25 mouse cellular contexts compared by ENCODE assay signal in genomic region chr13:45617988-45618387, GRCm38 (mm10).
"Had no signal": no experiment of that assay in that cellular context is flagged by ENCODE, and none has a peak within 500 bp of the region (broad histone marks: within the 10 kb centered on the region; RNA-seq: fewer than 3 reads in every experiment).

No protein-coding gene starts in this region.

- ATAC-seq: hindbrain, postnatal 0 days; intestine, embryonic 16.5 days; liver, embryonic 12.5 days had no signal

- DNase-seq: gastrocnemius, adult 2 months; gastrocnemius, postnatal 14 days; gastrocnemius, postnatal 36 days; heart, adult 18-20 months; heart, postnatal 14 days; kidney, adult 11 months; kidney, adult 2 months; kidney, adult 9 months; kidney, postnatal 14 days; kidney, postnatal 36 days; layer of hippocampus, postnatal 36 days; left cerebral cortex, postnatal 4 days had no signal

- H3K4me3 ChIP-seq: gastrocnemius, adult 2 months; heart, embryonic 10.5 days; heart, embryonic 13.5 days; heart, embryonic 15.5 days; hindbrain, embryonic 13.5 days; hindbrain, embryonic 15.5 days; kidney, embryonic 15.5 days; limb, embryonic 13.5 days; limb, embryonic 15.5 days; liver, embryonic 12.5 days had no signal

- H3K27me3 ChIP-seq: heart, embryonic 13.5 days; heart, embryonic 15.5 days; hindbrain, embryonic 15.5 days; kidney, embryonic 15.5 days; limb, embryonic 13.5 days; limb, embryonic 15.5 days; liver, embryonic 12.5 days had no signal

- H3K27ac ChIP-seq: gastrocnemius, adult 2 months; heart, embryonic 10.5 days; heart, embryonic 13.5 days; heart, embryonic 15.5 days; hindbrain, embryonic 13.5 days; hindbrain, embryonic 15.5 days; hindbrain, postnatal 0 days; kidney, embryonic 15.5 days; kidney, postnatal 0 days; limb, embryonic 13.5 days; limb, embryonic 15.5 days; liver, embryonic 12.5 days; liver, embryonic 14.5 days had no signal

- H3K4me2 ChIP-seq: heart, embryonic 13.5 days; heart, embryonic 15.5 days; hindbrain, embryonic 13.5 days; hindbrain, embryonic 15.5 days; kidney, embryonic 15.5 days; limb, embryonic 13.5 days; limb, embryonic 15.5 days; liver, embryonic 12.5 days had no signal

- H3K36me3 ChIP-seq: heart, embryonic 10.5 days; heart, embryonic 13.5 days; heart, embryonic 15.5 days; hindbrain, embryonic 13.5 days; hindbrain, embryonic 15.5 days; kidney, embryonic 15.5 days; limb, embryonic 13.5 days; limb, embryonic 15.5 days; liver, embryonic 12.5 days had no signal

- H3K9ac ChIP-seq: heart, embryonic 13.5 days; heart, embryonic 15.5 days; hindbrain, embryonic 13.5 days; hindbrain, embryonic 15.5 days; kidney, embryonic 15.5 days; limb, embryonic 13.5 days; limb, embryonic 15.5 days; liver, embryonic 12.5 days; liver, embryonic 14.5 days had no signal

- H3K4me1 ChIP-seq: limb, embryonic 13.5 days; limb, embryonic 15.5 days had no signal

- H3K9me3 ChIP-seq: heart, embryonic 10.5 days; heart, embryonic 13.5 days; heart, embryonic 15.5 days; hindbrain, embryonic 13.5 days; hindbrain, embryonic 15.5 days; kidney, embryonic 15.5 days; limb, embryonic 13.5 days; limb, embryonic 15.5 days; liver, embryonic 12.5 days had no signal
